Mouse (Mus musculus) central nervous system, embryonic 11.5 days (tissue): ENCODE results near the gene Tmem47. TPM values are rescaled to one million over a fixed set of nuclear protein-coding genes. Genes with fewer than 3 reads are reported as not detected.

Experiments
- polyA plus RNA-seq: library from polyadenylated mRNA; depleted of rRNA; stranded (reverse); fragments of >200 nt; gene quantifications from 2 replicates; pipeline ENCODE4 v1.2.3, GENCODE M21; 2012; rRNA removed

The Tmem47 gene
- 25.0 and 33.9 TPM in 2 replicates for polyA plus RNA-seq

DNA sequence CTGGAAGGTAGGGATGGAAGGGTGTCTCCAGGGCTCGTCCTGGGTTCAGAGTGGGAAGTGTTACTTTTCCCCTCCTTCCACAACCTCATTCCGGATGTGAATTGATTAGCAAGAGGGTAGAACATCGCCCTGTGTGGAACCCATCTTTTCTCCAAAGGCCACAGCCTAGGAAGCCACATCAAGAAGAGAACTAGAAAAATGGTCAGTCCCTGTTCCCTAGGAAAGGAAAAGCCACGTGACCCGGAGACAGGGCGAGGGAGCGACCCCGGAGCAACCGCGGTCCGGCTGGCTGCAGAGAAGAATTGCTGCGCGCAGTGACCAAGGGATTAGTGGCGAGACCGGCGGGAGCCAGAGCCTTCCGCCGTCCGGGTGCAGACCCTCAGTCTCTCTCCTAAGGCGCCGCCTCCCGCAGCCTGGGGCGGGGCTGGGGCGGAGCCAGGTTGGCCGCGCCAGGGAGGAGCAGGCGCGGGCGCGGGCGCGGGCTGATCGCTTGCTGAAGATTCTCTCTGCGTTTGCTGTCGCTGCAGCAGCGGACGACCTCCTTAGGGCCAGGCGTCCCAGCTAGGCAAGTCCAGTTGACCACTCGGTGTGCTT is at the start of gene Tmem47:
TSS of gene Tmem47 (plus strand) at position 489 of the 594 bp plus-strand sequence.

